Mouse (Mus musculus) liver, adult 2 months (tissue): ENCODE measurements around the gene Itsn1.

ENCODE experiments used
- CTCF ChIP-seq: fragments of 200-500 bp; IDR thresholded peaks from 2 replicates; pipeline ENCODE4 v1.5.1; 2011; ENCODE audit warnings: low read depth, low read length, control low read depth
- POLR2A ChIP-seq: fragments of 200-500 bp; IDR thresholded peaks from 2 replicates; pipeline ENCODE4 v1.6.1; 2011; ENCODE audit warnings: low read length, control low read depth; ENCODE audit not compliant: insufficient read depth; ENCODE audit errors: extremely low read depth

- TF ChIP-seq CTCF (no peak), POLR2A (no peak)
Measured at GRCm38 (mm10) chr16:91898850-91899848, 170.1 kb downstream of the Itsn1 start.
